Mouse (Mus musculus): ENCODE results near the gene Ndel1. TPM values are rescaled to one million over a fixed set of nuclear protein-coding genes. Genes with fewer than 3 reads are reported as not detected.

Ndel1 gene
- polyA plus RNA-seq, 1 experiment from 2014 or later, result 68.5 TPM

Other genes starting within 250 kb of the Ndel1 start
- 114 and 118 TPM in 2 replicates for gene Myh10, start 180.3 kb downstream of the Ndel1 start, polyA plus RNA-seq (2014; fragmentation: Nextera tagmentation; extraction: Ambion mirVana)
- not detected in 2 replicates for gene Rnf222, start 16.7 kb upstream of the Ndel1 start, polyA plus RNA-seq (2014; fragmentation: Nextera tagmentation; extraction: Ambion mirVana)
- 1,222 and 1,288 TPM in 2 replicates for gene Rpl26, start 29.7 kb upstream of the Ndel1 start, polyA plus RNA-seq (2014; fragmentation: Nextera tagmentation; extraction: Ambion mirVana)
- gene Odf4, start 55.2 kb upstream of the Ndel1 start, polyA plus RNA-seq (2014; fragmentation: Nextera tagmentation; extraction: Ambion mirVana), result 0.55 TPM in 1 of 2 replicates, not detected in the other
- 10.9 and 13.0 TPM in 2 replicates for gene Arhgef15, start 85.6 kb upstream of the Ndel1 start, polyA plus RNA-seq (2014; fragmentation: Nextera tagmentation; extraction: Ambion mirVana)
- 4.1 and 5.4 TPM in 2 replicates for gene Slc25a35, start 96.3 kb upstream of the Ndel1 start, polyA plus RNA-seq (2014; fragmentation: Nextera tagmentation; extraction: Ambion mirVana)
- 58.9 and 63.6 TPM in 2 replicates for gene Rangrf, start 103.3 kb upstream of the Ndel1 start, polyA plus RNA-seq (2014; fragmentation: Nextera tagmentation; extraction: Ambion mirVana)
- gene Pfas, start 136.6 kb upstream of the Ndel1 start, polyA plus RNA-seq (2014; fragmentation: Nextera tagmentation; extraction: Ambion mirVana), result 31.8 and 36.6 TPM in 2 replicates
- gene Ctc1, start 144.1 kb upstream of the Ndel1 start, polyA plus RNA-seq (2014; fragmentation: Nextera tagmentation; extraction: Ambion mirVana), result 45.0 and 47.3 TPM in 2 replicates
- gene Aurkb, start 173.8 kb upstream of the Ndel1 start, polyA plus RNA-seq (2014; fragmentation: Nextera tagmentation; extraction: Ambion mirVana), result 147 and 153 TPM in 2 replicates
- gene Borcs6, start 187.9 kb upstream of the Ndel1 start, polyA plus RNA-seq (2014; fragmentation: Nextera tagmentation; extraction: Ambion mirVana), result 9.2 and 11.0 TPM in 2 replicates
- gene Tmem107, start 198.9 kb upstream of the Ndel1 start, polyA plus RNA-seq (2014; fragmentation: Nextera tagmentation; extraction: Ambion mirVana), result 59.4 and 59.8 TPM in 2 replicates
- 104 and 107 TPM in 2 replicates for gene Vamp2, start 216.6 kb upstream of the Ndel1 start, polyA plus RNA-seq (2014; fragmentation: Nextera tagmentation; extraction: Ambion mirVana)
- 10.5 and 15.1 TPM in 2 replicates for gene Per1, start 223.4 kb upstream of the Ndel1 start, polyA plus RNA-seq (2014; fragmentation: Nextera tagmentation; extraction: Ambion mirVana)
- 0.39 and 0.54 TPM in 2 replicates for gene Hes7, start 248.5 kb upstream of the Ndel1 start, polyA plus RNA-seq (2014; fragmentation: Nextera tagmentation; extraction: Ambion mirVana)